Mouse (Mus musculus) thymus, postnatal 25 days (tissue): ENCODE measurements around the gene Ms4a13.
"Not testable (repeated sequence)": the region's sequence is repeated elsewhere in the genome, so short reads cannot be mapped to it uniquely, and the experiment has no call there.

ENCODE experiments used
- DNase-seq: peaks from one replicate; pipeline ENCODE4 v3.0.0; 2022

The Ms4a13 gene

DNA sequence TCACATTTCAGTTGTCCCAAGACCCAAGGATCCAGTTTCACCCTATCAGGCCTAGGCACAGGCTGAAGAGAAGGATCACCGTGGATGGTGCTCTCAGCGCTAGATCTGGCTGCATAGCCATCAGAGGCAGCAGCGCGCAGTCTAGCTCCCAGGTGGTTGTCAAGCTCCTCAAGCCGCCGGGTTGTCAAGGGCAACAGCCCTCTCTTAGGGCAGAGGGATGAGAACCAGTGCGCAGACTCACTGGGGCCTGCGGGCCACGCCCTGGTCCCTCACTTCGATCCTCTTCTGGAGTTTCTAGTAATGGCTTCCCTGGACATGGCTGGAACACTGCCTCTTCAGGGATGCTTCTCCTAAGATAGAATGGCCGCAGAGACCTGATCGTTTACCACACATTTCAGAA, at the start of gene Ms4a13:
TSS of gene Ms4a13 (minus strand) at position 192 of the 400 bp plus-strand sequence.
- DNase-seq, result no peak

DNA sequence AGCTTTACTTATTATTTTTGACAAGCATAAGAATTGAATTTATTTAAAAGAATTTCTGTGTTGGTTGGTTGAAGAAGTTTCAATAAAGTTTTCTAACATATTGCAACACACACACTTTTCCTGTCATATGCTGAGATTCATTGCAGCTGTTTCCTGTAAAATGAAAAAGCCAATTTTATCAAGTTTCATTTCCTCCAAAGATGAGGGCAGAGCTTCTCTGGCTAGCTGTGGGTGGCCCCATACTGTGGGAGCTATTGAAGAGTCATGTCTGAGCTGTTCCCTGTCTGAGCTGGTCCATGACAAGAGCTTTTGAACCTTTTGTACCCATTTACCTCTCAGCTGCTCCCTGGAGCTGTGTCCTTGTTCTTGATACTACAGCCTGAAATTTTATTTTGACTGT, 47.7 kb upstream of the Ms4a13 start:
- no peak for DNase-seq

DNA sequence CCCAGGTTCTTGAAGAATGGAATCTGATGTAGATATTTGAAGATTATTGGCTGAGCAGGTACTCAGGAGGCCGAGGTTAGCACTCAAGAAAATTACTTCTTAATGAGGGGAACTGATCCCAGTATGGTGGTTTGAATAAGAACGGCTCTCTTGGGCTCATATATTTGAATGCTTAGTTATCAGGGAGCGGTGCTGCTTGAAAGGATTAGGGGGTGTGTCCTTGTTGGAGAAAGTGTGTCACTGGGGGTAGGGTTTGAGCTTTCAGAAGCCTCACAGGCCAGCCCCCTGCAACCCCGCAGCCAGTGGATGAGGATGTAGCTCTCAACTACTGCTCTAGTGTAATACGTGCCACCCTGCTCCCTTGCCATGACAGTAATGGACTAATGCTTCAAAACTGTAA, 46.0 kb upstream of the Ms4a13 start:
- DNase-seq, result no peak

DNA sequence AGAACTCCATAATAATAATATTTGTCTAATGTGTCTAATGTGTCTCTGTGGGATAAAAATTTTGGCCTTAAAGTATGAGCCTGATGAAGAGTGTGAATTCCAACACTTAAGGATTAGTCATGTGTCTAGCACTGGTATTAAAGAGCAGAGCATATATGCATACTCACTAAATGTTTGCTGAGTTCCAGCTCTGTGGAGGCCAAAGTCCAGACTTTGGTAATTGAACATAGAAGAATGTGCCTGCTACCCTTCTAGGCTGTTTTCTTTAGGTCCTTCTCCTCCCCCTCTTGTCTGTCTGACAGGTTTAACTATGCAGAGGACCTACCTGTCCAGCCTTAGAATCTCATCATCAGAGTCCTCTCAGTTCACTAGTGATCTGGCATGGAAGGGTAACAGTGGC, 39.3 kb upstream of the Ms4a13 start:
- no peak for DNase-seq

DNA sequence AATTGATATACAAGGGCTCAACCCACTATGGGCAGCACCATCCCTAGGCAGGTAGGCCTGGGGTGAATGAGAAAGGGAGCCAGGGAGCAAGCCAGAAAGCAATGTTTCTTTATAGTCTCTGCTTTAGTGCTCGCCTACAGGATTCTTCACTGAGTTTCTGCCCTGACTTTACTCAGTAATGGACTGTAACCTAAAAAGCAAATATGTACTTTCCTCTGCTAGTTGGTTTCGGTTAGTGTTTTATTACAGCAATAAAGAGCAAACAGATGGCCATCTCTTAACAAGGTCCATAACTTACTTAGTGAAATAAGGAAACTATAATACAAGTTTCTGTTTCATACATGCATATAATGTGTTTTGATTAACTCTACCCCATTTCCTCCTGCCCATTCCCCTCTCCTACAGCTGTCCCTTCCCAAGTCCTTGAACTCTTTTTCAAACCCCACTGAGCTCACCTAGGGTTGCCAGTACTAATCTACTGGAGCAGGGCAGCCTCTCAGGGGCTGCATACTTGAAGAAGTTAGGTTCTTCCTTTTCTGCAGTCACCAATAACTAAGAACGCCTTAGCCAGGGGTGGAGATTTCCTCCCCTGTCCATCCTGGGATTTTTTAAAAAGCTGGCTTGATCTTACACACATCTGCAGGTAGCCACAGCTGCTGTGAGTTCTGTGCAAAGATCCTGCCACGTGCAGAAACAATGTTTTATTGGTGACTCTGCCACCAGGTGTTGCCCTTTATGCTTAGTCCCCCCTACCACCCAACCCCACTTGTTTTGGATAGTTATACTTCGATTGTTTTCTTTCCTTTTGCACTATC, 38.6 kb upstream of the Ms4a13 start:
- DNase-seq, result no peak

DNA sequence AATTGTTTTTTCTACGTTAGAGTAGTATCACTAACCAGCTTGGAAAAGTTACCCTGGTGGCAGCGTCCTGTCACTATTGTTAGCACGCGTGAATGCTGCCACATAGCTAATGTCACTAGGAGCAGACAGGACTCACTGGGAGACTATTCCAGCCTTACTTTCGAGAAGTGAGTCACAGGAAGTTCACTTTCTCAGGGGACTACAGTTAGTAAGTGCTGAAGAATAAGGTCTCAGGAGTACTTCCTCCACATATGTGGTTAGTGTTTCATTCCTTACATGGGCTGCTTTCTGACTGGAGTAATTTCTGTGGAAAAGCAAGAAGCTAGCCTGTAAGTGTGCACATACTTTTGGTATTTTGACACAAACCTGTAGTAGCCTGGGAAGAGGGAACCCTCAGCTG, 37.7 kb upstream of the Ms4a13 start:
- DNase-seq, result no peak

DNA sequence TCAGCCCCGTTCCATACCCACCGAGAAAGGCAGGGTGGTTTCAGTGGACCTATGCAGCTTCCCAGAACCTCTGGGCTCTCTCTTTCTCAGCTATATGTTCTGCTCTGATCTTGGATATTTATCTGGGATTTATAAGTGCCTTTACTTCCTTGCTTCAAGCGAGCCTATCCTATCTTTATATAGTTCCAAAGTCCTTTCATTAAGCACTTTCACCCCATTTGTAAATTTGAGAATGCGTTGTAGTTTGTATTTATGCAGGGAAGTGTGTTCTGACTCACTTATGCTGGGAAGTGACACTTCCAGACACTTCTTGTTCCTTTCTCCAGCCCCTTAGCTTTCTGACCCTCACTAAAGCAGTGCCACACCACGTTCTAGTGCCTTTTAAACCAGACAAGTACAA, 35.8 kb upstream of the Ms4a13 start, which contains the start of gene Ms4a12:
TSS of gene Ms4a12 (minus strand) at position 101 of the 400 bp plus-strand sequence.
- DNase-seq, result no peak

DNA sequence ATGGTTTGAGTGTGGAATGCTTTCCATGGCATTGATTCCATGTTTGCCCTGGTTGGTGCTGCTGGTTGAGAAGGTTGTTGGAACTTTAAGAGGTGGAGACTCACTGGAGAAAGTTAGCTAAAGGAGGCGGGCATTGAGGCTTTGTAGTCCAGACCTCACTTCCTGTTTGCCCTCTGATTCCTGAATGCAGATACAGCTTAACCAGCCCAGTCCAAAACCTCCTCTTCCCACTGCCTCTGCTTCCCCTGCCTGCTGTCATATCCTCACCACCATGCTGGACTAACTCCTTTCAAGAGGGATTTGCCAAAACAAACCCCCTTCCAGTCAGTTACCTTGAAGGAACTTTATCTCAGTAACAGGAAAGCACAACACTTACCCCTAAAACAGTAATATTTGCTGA, 4.0 kb downstream of the Ms4a13 start:
- no peak for DNase-seq

DNA sequence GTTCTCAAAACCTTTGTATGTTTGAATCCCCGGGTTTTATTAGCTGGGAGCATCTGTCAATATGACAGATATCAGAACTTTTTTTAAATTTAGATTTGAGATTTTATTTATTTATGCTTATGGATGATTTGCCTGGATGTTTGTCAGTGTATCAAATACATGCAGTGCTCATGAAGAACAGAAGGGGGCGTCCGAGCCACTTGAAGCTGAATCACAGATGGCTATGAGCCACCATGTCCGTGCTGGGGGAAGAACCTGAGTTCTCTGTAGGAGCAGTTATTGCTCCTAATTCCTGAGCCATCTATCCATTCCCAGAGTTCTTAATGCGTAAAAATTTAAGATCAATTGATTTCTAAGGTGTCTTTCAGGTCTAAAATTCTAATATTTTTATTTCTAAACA, 12.4 kb downstream of the Ms4a13 start:
- DNase-seq, result peak; percentile 31

DNA sequence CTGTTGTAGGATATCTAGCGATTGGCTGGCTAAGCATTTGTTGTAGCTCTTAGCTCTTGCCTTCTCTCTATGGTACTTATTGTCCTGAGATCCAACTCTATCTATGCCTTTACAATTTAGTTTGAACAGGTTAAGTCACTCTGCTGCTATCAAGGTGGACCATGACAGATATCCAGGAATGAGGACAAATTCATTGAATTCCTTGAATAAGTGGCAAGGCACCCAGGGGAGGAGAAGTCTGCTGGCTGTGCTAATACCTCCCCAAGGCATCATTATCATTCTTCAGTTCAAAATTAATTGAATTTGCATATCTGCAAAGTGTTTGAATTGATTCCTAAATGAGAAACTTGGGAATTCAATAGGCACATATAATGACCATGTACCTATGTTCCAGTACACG, 19.1 kb downstream of the Ms4a13 start:
- DNase-seq, result no peak

DNA sequence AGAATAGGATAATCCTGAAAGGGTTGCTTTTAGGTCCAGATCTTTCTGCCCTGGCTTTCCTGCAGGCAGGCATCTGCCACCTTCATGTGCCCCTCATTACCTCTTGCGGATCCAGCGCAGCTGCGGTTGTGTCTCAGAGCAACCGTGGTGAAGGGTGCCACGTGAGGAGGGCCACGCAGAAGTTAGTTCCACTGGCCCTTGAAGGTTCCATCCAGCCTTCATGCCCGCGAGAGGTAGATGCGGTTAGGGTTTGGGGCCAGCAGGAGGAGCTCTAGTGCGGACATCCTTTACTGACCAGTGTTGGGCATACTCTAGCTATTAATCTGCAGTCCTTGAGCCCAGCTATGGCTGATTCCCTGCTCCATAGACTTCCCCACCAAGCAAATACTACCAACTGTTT, 31.4 kb downstream of the Ms4a13 start, which contains the start of gene 1700025F22Rik:
TSS of gene 1700025F22Rik (minus strand) at position 149 of the 400 bp plus-strand sequence.
- DNase-seq, result peak; percentile 37

DNA sequence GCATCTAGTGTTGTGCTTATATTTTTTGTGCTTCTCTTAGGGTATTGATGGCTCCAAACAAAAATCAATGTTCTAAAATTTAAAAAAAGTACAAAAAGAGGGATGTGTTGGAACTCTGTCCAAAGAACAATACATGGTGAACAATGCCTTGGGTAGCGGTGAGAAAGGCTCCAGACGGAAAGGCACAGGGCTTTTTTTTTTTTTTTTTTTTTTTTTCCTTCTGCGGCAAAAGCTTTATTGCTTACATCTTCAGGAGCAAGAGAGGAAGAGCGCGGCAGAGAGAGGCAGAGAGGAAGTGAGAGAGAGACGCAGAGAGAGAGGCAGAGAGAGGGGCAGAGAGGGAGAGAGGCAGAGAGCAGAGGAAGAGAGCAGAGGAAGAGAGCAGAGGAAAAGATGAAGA, 38.6 kb downstream of the Ms4a13 start:
- not testable (repeated sequence) for DNase-seq

DNA sequence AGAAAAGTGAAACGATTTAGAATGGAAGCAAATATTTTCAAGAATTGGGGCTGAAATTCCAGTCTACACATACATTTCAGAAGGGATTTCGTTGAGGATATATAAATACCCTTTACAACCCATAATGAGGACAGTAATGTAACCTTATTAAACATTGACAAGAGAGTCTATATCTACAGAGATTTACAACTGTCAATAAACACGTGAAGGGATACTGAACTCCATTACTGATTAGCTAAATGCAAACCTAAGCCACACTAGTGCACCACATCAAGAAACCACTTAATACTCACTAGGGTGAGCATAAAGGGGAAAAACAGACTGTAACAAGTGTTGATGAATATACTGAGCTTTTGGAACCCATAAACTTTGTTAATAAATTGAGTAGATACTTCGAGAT, 61.2 kb downstream of the Ms4a13 start:
- DNase-seq, result no peak

DNA sequence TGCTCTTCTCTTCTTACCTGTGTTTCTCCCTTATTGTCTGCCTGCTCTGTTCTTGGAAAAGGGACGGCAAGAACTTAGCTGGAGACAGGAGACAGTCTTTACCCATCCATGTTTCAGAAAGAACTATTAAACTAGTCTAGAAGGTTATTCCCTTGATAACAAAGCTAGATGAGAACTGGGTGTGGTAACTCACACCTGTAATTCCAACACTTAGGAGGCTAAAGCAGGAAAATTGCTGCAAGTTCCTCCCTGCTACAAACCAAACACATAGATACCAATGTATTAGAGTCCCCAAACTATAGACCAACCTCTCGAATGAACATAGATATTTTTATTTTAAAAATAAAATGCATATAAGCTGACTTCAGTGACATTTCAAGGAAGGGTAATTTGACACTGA, 61.7 kb downstream of the Ms4a13 start:
- DNase-seq, result no peak

DNA sequence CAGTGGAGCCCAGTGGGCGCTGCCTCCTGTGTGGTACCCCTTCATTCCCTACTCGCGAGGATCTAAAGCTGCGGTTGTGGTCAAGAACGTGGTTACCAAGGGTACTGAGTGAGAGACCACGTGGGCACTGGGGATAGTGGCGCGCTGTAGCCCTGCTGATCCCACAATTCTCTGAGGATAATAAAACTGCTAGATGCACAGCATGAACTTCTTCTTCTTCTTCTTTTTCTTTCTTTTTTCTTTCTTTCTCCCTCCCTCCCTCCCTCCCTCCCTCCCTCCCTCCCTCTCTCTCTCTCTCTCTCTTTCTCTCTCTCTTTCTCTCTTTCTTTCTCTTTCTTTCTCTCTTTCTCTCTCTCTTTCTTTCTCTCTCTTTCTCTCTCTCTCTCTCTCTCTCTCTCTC, 65.8 kb downstream of the Ms4a13 start, which contains the start of gene 1700017D01Rik:
TSS of gene 1700017D01Rik (minus strand) at position 101 of the 400 bp plus-strand sequence.
- DNase-seq, result not testable (repeated sequence)

DNA sequence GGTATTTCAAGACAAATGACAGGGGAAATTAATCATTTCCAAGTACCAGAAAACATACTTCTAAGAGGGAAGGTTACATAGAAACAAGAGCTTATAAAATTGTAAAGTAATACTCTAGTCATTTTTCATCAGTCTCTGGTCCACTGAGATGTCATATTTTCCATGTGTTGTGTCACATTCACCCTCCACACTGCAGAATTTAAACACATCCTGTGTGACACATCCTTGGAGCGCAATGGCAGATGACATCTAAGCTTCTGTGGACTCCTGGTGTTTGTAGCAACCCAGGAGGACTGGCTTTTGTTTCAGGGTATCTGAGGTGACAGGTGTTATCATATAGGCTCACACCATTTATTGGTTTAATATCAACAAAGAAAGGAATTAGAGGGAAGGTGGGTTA, 66.8 kb downstream of the Ms4a13 start:
- no peak for DNase-seq

DNA sequence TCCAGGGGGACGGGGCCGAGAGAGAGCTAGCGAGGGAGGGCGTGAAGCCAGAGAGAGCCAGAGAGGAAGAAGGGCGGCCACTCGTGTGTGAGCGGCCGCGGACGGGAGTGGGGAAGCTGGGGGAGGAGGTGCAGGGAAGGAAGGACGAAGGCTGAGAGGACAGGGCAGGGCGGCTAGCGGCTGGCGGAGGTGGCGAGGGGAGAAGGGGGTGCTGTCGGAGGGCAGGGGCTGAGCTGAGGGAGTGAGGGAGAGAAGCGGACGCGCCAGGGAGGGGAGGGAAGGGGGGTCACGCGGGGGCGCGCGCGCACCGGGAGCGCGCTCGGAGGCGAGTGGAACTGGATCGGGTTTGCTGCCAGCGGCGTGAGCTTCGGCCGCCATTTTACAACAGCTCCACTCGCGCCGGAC, 75.5 kb downstream of the Ms4a13 start:
- peak; percentile 26 for DNase-seq
